Mouse (Mus musculus) ES-E14 (cell line): ENCODE data around the gene Adamtsl4. TPM values are rescaled to one million over a fixed set of nuclear protein-coding genes. Genes with fewer than 3 reads are reported as not detected.

Experiments
- DNase-seq: peaks from one replicate; pipeline ENCODE4 v3.0.0-alpha.2; 2013; ENCODE audit warnings: low read depth, low spot score
- H3K27ac ChIP-seq: 2 replicates; pipeline ENCODE4 v1.5.1; 2012; ENCODE audit warnings: low read depth, mild to moderate bottlenecking, low read length, moderate library complexity, mixed read lengths; ENCODE audit not compliant: poor library complexity, insufficient read depth, severe bottlenecking
- H3K36me3 ChIP-seq: 2 replicates; pipeline ENCODE4 v1.6.1; 2012; ENCODE audit warnings: mild to moderate bottlenecking, low read length, moderate library complexity, mixed read lengths; ENCODE audit not compliant: control insufficient read depth, poor library complexity, insufficient read depth, severe bottlenecking
- H3K4me1 ChIP-seq, 2 experiments: fragments of 150-350 bp in 1 of 2; sonication (generic) in 1 of 2; 2 replicates each; pipeline ENCODE4 v1.6.1; 2012; ENCODE audit warnings: low read length in 2 of 2, mild to moderate bottlenecking in 1 of 2, mixed read lengths in 1 of 2; ENCODE audit not compliant: control insufficient read depth in 2 of 2, insufficient read depth in 2 of 2, poor library complexity in 1 of 2
- H3K4me3 ChIP-seq, 2 experiments: fragments of 150-350 bp in 1 of 2; sonication (generic) in 1 of 2; 2 replicates each; pipeline ENCODE4 v1.5.1; 2012; ENCODE audit warnings: low read length in 2 of 2, low read depth in 1 of 2, mild to moderate bottlenecking in 1 of 2, mixed read lengths in 1 of 2; ENCODE audit not compliant: insufficient read depth in 1 of 2, poor library complexity in 1 of 2, severe bottlenecking in 1 of 2
- H3K9ac ChIP-seq: 2 replicates; pipeline ENCODE4 v1.6.1; 2012; ENCODE audit warnings: low read depth, mild to moderate bottlenecking, low read length, mixed read lengths; ENCODE audit not compliant: poor library complexity, insufficient read depth, severe bottlenecking
- H3K9me3 ChIP-seq: fragments of 150-350 bp; sonication (generic); 2 replicates; pipeline ENCODE4 v1.6.1; 2012; ENCODE audit warnings: low read depth, mild to moderate bottlenecking, low read length; ENCODE audit not compliant: control insufficient read depth, insufficient read depth
- CHD2 ChIP-seq: IDR thresholded peaks from 2 replicates; pipeline ENCODE4 v1.6.1; 2014; ENCODE audit warnings: mild to moderate bottlenecking, low read depth, low read length, inconsistent platforms
- HCFC1 ChIP-seq: IDR thresholded peaks from 2 replicates; pipeline ENCODE4 v1.6.1; 2012; ENCODE audit warnings: low read length, inconsistent platforms, borderline replicate concordance; ENCODE audit not compliant: insufficient read depth
- MAFK ChIP-seq: IDR thresholded peaks from 2 replicates; pipeline ENCODE4 v1.6.1; 2014; ENCODE audit warnings: mild to moderate bottlenecking, low read depth, low read length, inconsistent platforms; ENCODE audit not compliant: insufficient read depth
- ZC3H11A ChIP-seq: IDR thresholded peaks from 2 replicates; pipeline ENCODE4 v1.6.1; 2012; ENCODE audit warnings: low read depth, mild to moderate bottlenecking, inconsistent platforms, low read length, borderline replicate concordance
- ZNF384 ChIP-seq: IDR thresholded peaks from 2 replicates; pipeline ENCODE4 v1.6.1; 2012; ENCODE audit warnings: low read depth, low read length, inconsistent platforms
- in situ Hi-C, 2 experiments: fragments of 600-800 bp; cut with MboI; formaldehyde crosslinking; loops; one replicate each; pipeline ENCODE4 v1.15.1; 2025; ENCODE audit warnings: low sequenced_read_pairs in 2 of 2, inconsistent platforms in 1 of 2; ENCODE audit not compliant: unreplicated experiment in 2 of 2
- total RNA-seq: library from RNA; depleted of rRNA; stranded (reverse); fragments of 300-350 nt; gene quantifications from 2 replicates; pipeline ENCODE4 v1.2.3, GENCODE M21; 2012

Gene Adamtsl4
- total RNA-seq, 1 experiment: 1.9 TPM

DNA sequence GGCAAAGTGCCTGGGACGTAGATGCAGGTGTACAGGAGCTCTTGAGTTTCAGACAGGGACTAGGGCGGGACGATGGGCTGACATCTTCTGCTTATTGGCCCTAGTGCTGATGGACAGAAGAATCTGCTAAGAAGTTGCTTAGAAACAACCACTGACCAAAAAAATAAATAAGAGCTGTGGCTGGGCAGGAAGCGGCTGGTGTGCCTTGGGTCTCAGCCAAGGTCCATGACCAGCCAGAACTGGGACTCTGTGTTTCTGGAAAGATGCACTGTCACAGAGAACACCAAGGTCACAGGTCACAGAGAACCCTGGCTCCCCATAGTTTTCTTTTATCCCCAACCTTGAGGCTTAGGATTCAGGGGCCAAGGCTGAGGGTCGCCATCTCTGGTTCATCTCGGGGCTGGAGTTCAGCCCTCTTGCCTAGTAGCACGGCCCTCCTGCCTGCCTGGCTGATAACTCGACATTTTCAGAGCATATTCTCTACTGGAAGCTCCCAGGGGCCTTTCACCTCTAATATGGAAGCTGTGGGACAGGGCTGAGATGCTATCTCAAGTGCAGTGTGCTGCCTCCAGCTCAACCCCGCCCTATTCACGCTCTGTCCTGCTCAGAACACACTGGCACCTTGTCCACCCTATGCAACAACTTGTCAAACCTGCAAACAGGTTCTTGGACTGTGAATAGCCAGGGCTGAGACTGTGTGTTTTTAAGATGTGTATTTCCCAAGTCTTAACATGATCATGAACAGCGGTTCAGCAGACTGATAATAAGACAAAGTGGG, 45.2 kb upstream of the Adamtsl4 start:
- DNase-seq: no peak
- peaks cover 3% of the 10 kb centered on the region; the same call in 1 of the 2 replicates for H3K36me3 ChIP-seq
- H3K4me1 ChIP-seq: peaks cover 9 to 33% of the 10 kb centered on the region in 2 experiments; a peak in 3 of 4 replicates
- no peak overlapping the region for H3K4me3 ChIP-seq
- no peak overlapping the region for H3K9ac ChIP-seq
- in situ Hi-C loops: no loop called here
- TF ChIP-seq ZC3H11A (no peak), HCFC1 (no peak), ZNF384 (no peak)
- H3K9me3 ChIP-seq: no peaks in the 10 kb centered on the region
- no peak overlapping the region for H3K27ac ChIP-seq

- TF ChIP-seq HCFC1 (no peak), ZC3H11A (no peak), CHD2 (no peak), MAFK (no peak), ZNF384 (no peak)
- in situ Hi-C loops: no loop called here
Observed at GRCm38 (mm10) chr3:95732297-95732696, 44.6 kb upstream of the Adamtsl4 start.

DNA sequence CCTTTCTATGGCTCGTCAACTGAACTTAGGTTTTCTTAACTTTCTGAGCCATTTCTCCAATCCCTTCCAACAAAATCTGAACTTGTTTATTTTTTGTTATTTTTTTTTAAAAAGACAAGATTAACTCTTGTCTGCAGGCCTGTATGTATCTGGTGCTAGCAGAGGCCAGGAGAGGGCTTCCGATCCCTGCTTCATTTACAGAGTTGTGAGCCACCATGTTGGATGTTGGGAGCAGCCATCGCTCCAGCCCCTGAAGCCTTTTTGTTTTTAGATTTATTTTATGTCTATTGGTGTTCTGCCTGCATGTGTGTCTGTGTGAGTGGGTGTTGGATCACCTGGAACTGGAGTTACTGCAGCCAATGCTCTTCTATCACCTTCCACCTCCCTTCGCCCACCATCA, 44.1 kb upstream of the Adamtsl4 start:
- Histone ChIP-seq H3K9ac (no peak overlapping the region), H3K4me3 (no peak overlapping the region), H3K9me3 (no peaks in the 10 kb centered on the region), H3K36me3 (peaks cover 3% of the 10 kb centered on the region; the same call in 1 of the 2 replicates), H3K27ac (no peak overlapping the region), H3K4me1 (peaks cover 7 to 28% of the 10 kb centered on the region in 2 experiments; a peak in 3 of 4 replicates)
- TF ChIP-seq MAFK: no peak
- no peak for TF ChIP-seq ZC3H11A
- TF ChIP-seq ZNF384: no peak
- no peak for TF ChIP-seq HCFC1
- TF ChIP-seq CHD2: no peak
- in situ Hi-C loops: no loop called here
- no peak for DNase-seq

More at GRCm38 (mm10) chr3:95732297-95732696, 44.6 kb upstream of the Adamtsl4 start:
- H3K4me3 ChIP-seq: no peak overlapping the region
- H3K27ac ChIP-seq: no peak overlapping the region
- peaks cover 3% of the 10 kb centered on the region; the same call in 1 of the 2 replicates for H3K36me3 ChIP-seq
- no peaks in the 10 kb centered on the region for H3K9me3 ChIP-seq
- H3K9ac ChIP-seq: no peak overlapping the region
- no peak for DNase-seq
- peaks cover 8 to 28% of the 10 kb centered on the region in 2 experiments; a peak in 3 of 4 replicates for H3K4me1 ChIP-seq

DNA sequence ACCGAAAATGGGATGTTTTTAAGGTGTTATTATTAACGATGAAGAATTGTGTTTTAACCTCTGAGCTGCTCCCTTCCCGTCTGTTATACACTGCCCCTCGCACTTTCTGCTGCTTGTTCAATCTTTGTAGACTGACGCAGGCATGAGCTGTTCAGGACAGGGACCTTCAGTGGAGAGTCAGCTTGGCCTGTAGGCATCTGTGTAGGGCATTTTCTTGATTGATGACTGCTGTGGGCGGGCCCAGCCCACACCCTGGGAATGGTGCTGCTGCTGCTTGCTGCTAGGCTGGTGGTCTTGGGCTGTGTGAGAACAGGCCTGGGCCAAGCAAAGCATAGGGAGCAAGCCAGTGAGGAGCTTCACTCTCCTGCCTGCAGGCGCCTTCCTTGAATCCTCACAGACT, 42.7 kb upstream of the Adamtsl4 start:
- Histone ChIP-seq H3K4me1 (peaks cover 7 to 17% of the 10 kb centered on the region in 2 experiments; a peak in 3 of 4 replicates), H3K27ac (no peak overlapping the region), H3K9ac (no peak overlapping the region), H3K36me3 (no peaks in the 10 kb centered on the region; the same call in 1 of the 2 replicates), H3K9me3 (no peaks in the 10 kb centered on the region), H3K4me3 (no peak overlapping the region)
- no peak for TF ChIP-seq HCFC1
- TF ChIP-seq ZNF384: no peak
- no peak for TF ChIP-seq ZC3H11A
- no peak for TF ChIP-seq CHD2
- no peak for TF ChIP-seq MAFK
- in situ Hi-C loops: no loop called here
- DNase-seq: no peak

DNA sequence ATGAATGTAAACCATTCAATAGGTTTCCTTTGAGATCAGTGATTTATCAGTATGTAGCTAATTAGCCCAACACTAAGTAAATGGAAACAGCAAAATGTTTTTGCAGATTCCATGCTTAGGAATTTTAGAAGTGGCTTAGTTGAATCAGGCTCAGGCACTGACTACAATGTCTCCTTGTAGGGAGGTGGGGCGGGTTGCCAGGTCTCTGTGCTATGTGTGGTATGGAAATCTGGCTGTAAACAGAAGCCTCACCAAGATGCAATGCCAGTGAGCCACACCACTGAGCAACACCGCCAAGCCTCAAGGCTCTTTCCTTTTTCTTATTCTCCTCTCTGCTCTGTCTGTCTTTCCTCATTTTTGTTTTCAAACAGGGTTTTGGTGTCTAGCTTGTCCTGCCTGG, 41.2 kb upstream of the Adamtsl4 start:
- Histone ChIP-seq H3K36me3 (no peaks in the 10 kb centered on the region), H3K27ac (no peak overlapping the region), H3K4me3 (no peak overlapping the region), H3K9me3 (no peaks in the 10 kb centered on the region), H3K9ac (no peak overlapping the region), H3K4me1 (peaks cover 3 to 4% of the 10 kb centered on the region in 2 experiments; a peak in 2 of 4 replicates)
- TF ChIP-seq MAFK: no peak
- no peak for TF ChIP-seq CHD2
- TF ChIP-seq ZNF384: no peak
- no peak for TF ChIP-seq HCFC1
- TF ChIP-seq ZC3H11A: no peak
- in situ Hi-C loops: no loop called here
- DNase-seq: no peak
